Comparison of ENCODE assay signal across 8 mouse cellular contexts in genomic region chr10:61475594-61476439, GRCm38 (mm10). TPM values are rescaled to one million over a fixed set of nuclear protein-coding genes. Genes with fewer than 3 reads are reported as not detected.
DNase-seq lines count a peak whose midpoint lies in the region; ATAC-seq and TF ChIP-seq lines count a peak whose summit lies in the region.

TSS of gene Lrrc20 (plus strand) at chr10:61475801.

- no peaks in the 10 kb centered on the region for H3K27me3 ChIP-seq in forebrain, embryonic 15.5 days

- no peak for TF ChIP-seq CTCF in lung, adult 2 months (IDR thresholded peaks at IDR 0.05; ENCODE audit: insufficient read depth, low read length)

- no peaks in the 10 kb centered on the region for H3K9me3 ChIP-seq in ES-E14 (ENCODE audit: control insufficient read depth, insufficient read depth, low read depth, low read length)
- H3K9me3 ChIP-seq in forebrain, embryonic 15.5 days: no peaks in the 10 kb centered on the region

- H3K4me3 ChIP-seq in ES-E14 (ENCODE audit: insufficient read depth in 1 of 2, low read depth in 1 of 2, low read length in 2 of 2, poor library complexity in 1 of 2, severe bottlenecking in 1 of 2): peak within 1 kb of the TSS; percentile 77 to 94
- peak within 1 kb of the TSS; percentile 71 for H3K4me3 ChIP-seq in forebrain, embryonic 15.5 days
- H3K4me3 ChIP-seq in lung, adult 2 months (replicated peaks; ENCODE audit: extremely low read depth, low read depth, low read length): peak within 1 kb of the TSS; percentile 76

- H3K27ac ChIP-seq in ES-E14 (ENCODE audit: insufficient read depth, low read depth, low read length, poor library complexity, severe bottlenecking): no peak within 1 kb of the TSS
- H3K27ac ChIP-seq in forebrain, embryonic 15.5 days (replicated peaks): peak within 1 kb of the TSS; percentile 83

- H3K4me1 ChIP-seq in ES-E14 (ENCODE audit: control insufficient read depth in 2 of 2, insufficient read depth in 2 of 2, low read length in 2 of 2, poor library complexity in 1 of 2): no peaks in the 10 kb centered on the region; a peak in 1 of 4 replicates
- H3K4me1 ChIP-seq in forebrain, embryonic 15.5 days: peaks cover 29% of the 10 kb centered on the region
- H3K4me1 ChIP-seq in lung, adult 2 months (ENCODE audit: control insufficient read depth, insufficient read depth, low read length): 0 out of 2 replicates have a peak, but pooled peaks cover 5% of the 10 kb centered on the region

- no peaks in the 10 kb centered on the region for H3K36me3 ChIP-seq in ES-E14 (ENCODE audit: control insufficient read depth, insufficient read depth, low read length, poor library complexity, severe bottlenecking)
- H3K36me3 ChIP-seq in forebrain, embryonic 15.5 days: no peaks in the 10 kb centered on the region

- WGBS in forebrain, embryonic 15.5 days: under 1% methylated on average over 70 of the region's 70 CpGs
- 1% methylated on average over 70 of the region's 70 CpGs for WGBS in lung, adult 2 months

- ATAC-seq in forebrain, embryonic 15.5 days (replicated peaks): peak; percentile 99
- ATAC-seq in neutrophil, adult 5-6 weeks (ENCODE audit: extremely low read depth, insufficient number of reproducible peaks, low FRiP score, poor library complexity, severe bottlenecking): peak; percentile 95

- H3K9ac ChIP-seq in ES-E14 (ENCODE audit: insufficient read depth, low read depth, low read length, poor library complexity, severe bottlenecking): peak within 1 kb of the TSS; percentile 74
- peak within 1 kb of the TSS; percentile 82 for H3K9ac ChIP-seq in forebrain, embryonic 15.5 days (replicated peaks)

- in situ Hi-C loops in ES-E14 (cut with MboI; ENCODE audit: low sequenced_read_pairs in 2 of 2, unreplicated experiment in 2 of 2): no loop called here

- DNase-seq in ES-E14 (ENCODE audit: low read depth, low spot score): peak; percentile 93
- peak; percentile 96 for DNase-seq in cerebellum, adult 11-12 months
- DNase-seq in heart, postnatal 25 days (ENCODE audit: low spot score): peak; percentile 92
- peak; percentile 95 to 97 for DNase-seq in layer of hippocampus, adult 18-20 months (ENCODE audit: low spot score in 2 of 2)
- peak; percentile 86 for DNase-seq in lung, adult 2 months
- DNase-seq in thymus, adult 18-20 months: peak; percentile 92 to 93

- TF ChIP-seq POLR2A in lung, adult 2 months (IDR thresholded peaks at IDR 0.05; ENCODE audit: borderline replicate concordance, extremely low read depth, low read depth, low read length): peak; percentile 66; the same call in 1 of the 2 replicates

- intact Hi-C loops in heart, postnatal 25 days (cut with DNase I): loop anchor here (2.0 kb wide), 1 partner anchor 23 kb away; the partner anchor contains the start of gene Eif4ebp2

- peak within 1 kb of the TSS; percentile 97 for H3K4me2 ChIP-seq in forebrain, embryonic 15.5 days (replicated peaks)

TF ChIP-seq in ES-E14, 5 proteins besides CTCF, POLR2A, EP300 and RAD21:
- TF ChIP-seq MAFK (IDR thresholded peaks at IDR 0.05; ENCODE audit: insufficient read depth, low read depth, low read length): no peak
- TF ChIP-seq ZNF384 (IDR thresholded peaks at IDR 0.05; ENCODE audit: low read depth, low read length): no peak
- TF ChIP-seq HCFC1 (IDR thresholded peaks at IDR 0.05; ENCODE audit: borderline replicate concordance, insufficient read depth, low read length): no peak
- TF ChIP-seq CHD2 (IDR thresholded peaks at IDR 0.05; ENCODE audit: low read depth, low read length): no peak
- no peak for TF ChIP-seq ZC3H11A (IDR thresholded peaks at IDR 0.05; ENCODE audit: borderline replicate concordance, low read depth, low read length)

RNA-seq across cellular contexts. Expression of gene Lrrc20, which starts in this region (rescaled TPM):
- total RNA-seq in ES-E14 (2012; rRNA removed): 1.9 and 2.1 TPM in 2 replicates
- 22.1 and 23.0 TPM in 2 replicates for polyA plus RNA-seq in forebrain, embryonic 15.5 days (2015; fragmentation: Nextera tagmentation; extraction: Ambion mirVana)
- 10 to 100 TPM; 30.1 to 31.3 TPM for total RNA-seq in heart, postnatal 25 days (2021)
- 10 to 100 TPM; 23.2 to 25.2 TPM for total RNA-seq in layer of hippocampus, adult 18-20 months (2021)
- 11.3 and 21.1 TPM in 2 replicates for polyA plus RNA-seq in lung, adult 2 months (2012; rRNA removed)
- 1.5 and 2.9 TPM in 2 replicates for total RNA-seq in neutrophil, adult 5-6 weeks (2017)
